Mouse (Mus musculus): ENCODE data around the gene Btbd35f3. TPM values are rescaled to one million over a fixed set of nuclear protein-coding genes. Genes with fewer than 3 reads are reported as not detected.

Btbd35f3 gene
- not detected for polyA plus RNA-seq (2017; shearing (Covaris generic))

GRCm38 (mm10) chrX:4037374-4037773 is at the start of gene Btbd35f3:
Gene Btbd35f3, plus strand, starts transcription at chrX:4037674.

Other genes starting within 250 kb of the Btbd35f3 start
- not detected for gene Btbd35f16, start 80.7 kb upstream of the Btbd35f3 start, polyA plus RNA-seq (2017; shearing (Covaris generic))
- gene Btbd35f28, start 158.9 kb downstream of the Btbd35f3 start, polyA plus RNA-seq (2017; shearing (Covaris generic)), result not detected